Mouse (Mus musculus) T-cell, adult 66 days (primary cell): Measurements from ENCODE around the gene Ptafr. TPM values are rescaled to one million over a fixed set of nuclear protein-coding genes. Genes with fewer than 3 reads are reported as not detected.

ENCODE experiments used
- total RNA-seq, 2 experiments: library from RNA; stranded (reverse); gene quantifications; 3 replicates in 1 of 2; 4 replicates in 1 of 2; pipeline ENCODE4 v1.2.4; 2023

Gene Ptafr
- under 1 TPM in 1 of 2 experiments, not detected in 1; 0.58 TPM for total RNA-seq

DNA sequence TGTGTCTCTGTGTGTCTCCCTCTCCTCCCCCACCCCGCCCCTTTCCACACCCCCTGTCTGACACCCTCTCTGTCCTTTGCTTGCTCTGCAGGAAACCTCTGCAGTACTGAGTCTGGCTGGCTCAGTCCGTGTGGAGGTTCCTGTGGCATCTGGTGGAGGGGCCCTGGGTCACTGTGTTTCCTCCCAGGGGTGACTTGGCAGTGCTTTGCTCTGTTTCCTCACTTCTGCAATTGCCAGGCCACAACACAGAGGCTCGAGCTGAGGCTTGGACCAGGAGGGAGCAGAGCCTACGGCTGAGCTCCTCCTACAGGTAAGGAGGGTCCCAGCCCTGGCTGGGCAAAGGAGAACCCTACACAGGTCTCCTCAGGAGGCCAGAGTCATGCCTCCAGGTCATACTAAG is at the start of gene Ptafr:
Gene Ptafr (plus strand): TSS at position 103 of the 400 bp plus-strand sequence.

GRCm38 (mm10) chr4:132532981-132533916 is 30.6 kb upstream of the Ptafr start, which contains the start of gene Atpif1:
Gene Atpif1, minus strand, starts transcription at chr4:132533659.

GRCm38 (mm10) chr4:132535406-132536121 is 28.3 kb upstream of the Ptafr start, which contains the start of gene Dnajc8:
Gene Dnajc8, plus strand, starts transcription at chr4:132535550.

Other genes starting within 250 kb of the Ptafr start
- 10 to 100 TPM; 30.1 to 31.1 TPM for gene Trnau1ap, start 234.5 kb upstream of the Ptafr start, total RNA-seq
- gene Rcc1, start 210.5 kb upstream of the Ptafr start, total RNA-seq = 10 to 100 TPM; 13.4 to 21.2 TPM
- 10 to 100 TPM; 17.2 to 21.6 TPM for gene Phactr4, start 141.6 kb upstream of the Ptafr start, total RNA-seq
- 10 to 100 TPM in 1 of 2 experiments, 1 to 10 TPM in 1; 9.9 to 11.9 TPM for gene Med18, start 100.1 kb upstream of the Ptafr start, total RNA-seq
- 1 to 10 TPM; 6.2 to 6.3 TPM for gene Sesn2, start 53.6 kb upstream of the Ptafr start, total RNA-seq
- 10 to 100 TPM; 54.9 to 76.5 TPM for gene Atpif1, start 30.4 kb upstream of the Ptafr start, total RNA-seq
- gene Dnajc8, start 28.5 kb upstream of the Ptafr start, total RNA-seq = 100 to 1,000 TPM; 102 to 105 TPM
- gene Eya3, start 74.9 kb downstream of the Ptafr start, total RNA-seq = 10 to 100 TPM; 51.0 to 54.2 TPM
- 1 to 10 TPM; 2.2 to 3.0 TPM for gene Xkr8, start 168.5 kb downstream of the Ptafr start, total RNA-seq
- gene Smpdl3b, start 193.2 kb downstream of the Ptafr start, total RNA-seq = 1 to 10 TPM in 1 of 2 experiments, under 1 TPM in 1; 0.39 to 1.2 TPM
- 10 to 100 TPM; 55.5 to 59.9 TPM for gene Rpa2, start 204.3 kb downstream of the Ptafr start, total RNA-seq
- 1 to 10 TPM; 1.2 to 3.4 TPM for gene Themis2, start 232.3 kb downstream of the Ptafr start, total RNA-seq